Mouse (Mus musculus) stomach, postnatal 0 days (tissue): ENCODE results near the gene Nynrin. TPM values are rescaled to one million over a fixed set of nuclear protein-coding genes. Genes with fewer than 3 reads are reported as not detected.
A peak's percentile ranks its signal among the peaks of the same experiment; 100 is the strongest.

Experiments used
- ATAC-seq: fragments of 200-750 bp; cut with Nextera tagmentation; 2 replicates; pipeline ENCODE4 v1.8.0; 2017; ENCODE audit not compliant: low FRiP score, low TSS enrichment
- DNase-seq: peaks from one replicate; pipeline ENCODE4 v3.0.0-alpha.2; 2016; ENCODE audit warnings: low spot score
- H3K27ac ChIP-seq: fragments of 300-500 bp; sonication (generic); replicated peaks from 2 replicates; pipeline ENCODE4 v1.5.1; 2014; ENCODE audit warnings: mild to moderate bottlenecking, control low read depth
- H3K27me3 ChIP-seq: fragments of 300-500 bp; sonication (generic); 2 replicates; pipeline ENCODE4 v1.6.1; 2014; ENCODE audit warnings: low read length; ENCODE audit not compliant: control insufficient read depth, insufficient read depth
- H3K36me3 ChIP-seq: fragments of 300-500 bp; sonication (generic); 2 replicates; pipeline ENCODE4 v1.6.1; 2014; ENCODE audit warnings: low read length, mixed read lengths; ENCODE audit not compliant: control insufficient read depth, insufficient read depth
- H3K4me1 ChIP-seq: fragments of 300-500 bp; sonication (generic); replicated peaks from 2 replicates; pipeline ENCODE4 v1.6.1; 2014; ENCODE audit warnings: antibody characterized with exemption; ENCODE audit not compliant: control insufficient read depth, insufficient read depth
- H3K4me2 ChIP-seq: fragments of 300-500 bp; sonication (generic); replicated peaks from 2 replicates; pipeline ENCODE4 v1.6.1; 2014; ENCODE audit warnings: low read depth, mild to moderate bottlenecking, control low read depth, moderate library complexity
- H3K4me3 ChIP-seq: fragments of 300-500 bp; sonication (generic); 2 replicates; pipeline ENCODE4 v1.5.1; 2014; ENCODE audit warnings: low read depth, low read length, control low read depth
- H3K9ac ChIP-seq: fragments of 300-500 bp; sonication (generic); 2 replicates; pipeline ENCODE4 v1.6.1; 2014; ENCODE audit warnings: mild to moderate bottlenecking, low read length, control low read depth, mixed read lengths
- H3K9me3 ChIP-seq: fragments of 300-500 bp; sonication (generic); 2 replicates; pipeline ENCODE4 v1.6.1; 2016; ENCODE audit warnings: low read length; ENCODE audit not compliant: control insufficient read depth
- CTCF ChIP-seq: IDR thresholded peaks from 2 replicates; pipeline ENCODE4 v1.5.1; 2016; ENCODE audit warnings: antibody characterized with exemption, low read depth, mild to moderate bottlenecking, moderate library complexity
- EP300 ChIP-seq: optimal IDR thresholded peaks from 2 replicates; pipeline ENCODE3; 2016; ENCODE audit warnings: antibody characterized with exemption
- WGBS: fragments of 180-500 bp; shearing (Covaris S2); extraction: QIAGEN DNeasy Blood & Tissue Kit; methylation state at CpG from one replicate; pipeline ENCODE4 v1.1.7; 2014; 5-methylcytosine and 5-hydroxymethylcytosine counted together
- polyA plus RNA-seq: library from polyadenylated mRNA; unstranded; fragments of >200 nt; fragmentation: Nextera tagmentation; extraction: Ambion mirVana; gene quantifications from 2 replicates; pipeline ENCODE4 v1.2.1, GENCODE M21; 2015

The Nynrin gene
- polyA plus RNA-seq, 1 experiment from 2014 or later, result 2.8 TPM

DNA sequence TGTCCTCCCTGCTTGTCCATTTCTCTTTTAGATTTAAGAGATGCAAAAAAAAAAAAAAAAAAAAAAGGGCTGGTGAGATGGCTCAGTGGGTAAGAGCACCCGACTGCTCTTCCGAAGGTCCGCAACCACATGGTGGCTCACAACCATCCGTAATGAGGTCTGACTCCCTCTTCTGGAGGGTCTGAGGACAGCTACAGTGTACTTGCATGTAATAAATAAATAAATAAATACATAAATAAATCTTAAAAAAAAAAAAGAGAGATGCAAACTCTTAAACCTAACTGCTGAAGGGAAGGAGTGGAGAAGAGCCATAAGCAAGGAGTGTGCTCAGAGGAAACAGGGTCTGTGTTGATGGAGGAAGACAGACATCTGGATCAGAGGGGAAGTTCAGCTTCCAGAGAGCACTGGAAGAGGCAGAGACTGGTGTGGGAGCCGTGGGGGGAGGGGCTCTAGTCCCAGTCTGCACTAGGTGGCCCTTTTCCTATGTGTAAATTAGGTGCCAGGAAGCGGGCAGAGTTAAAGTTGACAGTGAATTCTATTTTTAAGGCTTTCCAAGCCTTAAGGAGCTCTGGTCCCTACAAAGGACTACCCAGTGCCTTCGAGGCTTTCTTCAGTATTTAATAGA is 24.6 kb downstream of the Nynrin start:
- no peak for TF ChIP-seq EP300
- peak; percentile 50 for TF ChIP-seq CTCF
- no peak overlapping the region for H3K4me3 ChIP-seq

DNA sequence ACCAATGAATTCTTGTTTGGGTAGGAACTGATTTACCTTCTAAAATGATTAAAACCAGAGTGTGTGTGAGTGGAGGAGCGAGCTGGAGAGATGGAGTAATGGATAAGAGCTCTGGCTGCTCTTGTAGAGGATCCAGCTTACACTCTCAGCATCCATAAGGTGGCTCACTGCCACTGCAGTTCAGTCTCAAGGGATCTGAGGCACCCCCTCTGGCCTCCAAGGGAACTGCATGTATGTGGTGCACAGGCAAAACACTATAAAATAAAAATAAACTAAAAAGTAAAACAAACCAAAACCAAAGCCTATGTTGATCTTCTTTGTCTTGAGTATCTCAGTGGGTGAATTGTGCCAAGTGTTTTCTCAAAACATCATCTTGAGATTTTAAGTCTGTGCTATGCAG is 25.8 kb downstream of the Nynrin start:
- ATAC-seq, result no peak

More for the DNA sequence above, 24.6 kb downstream of the Nynrin start:
- no peak overlapping the region for H3K27ac ChIP-seq
- H3K4me2 ChIP-seq, result no peak overlapping the region
- no peaks in the 10 kb centered on the region for H3K4me1 ChIP-seq
- no peaks in the 10 kb centered on the region for H3K36me3 ChIP-seq
- no peak for ATAC-seq
- no peak overlapping the region for H3K9ac ChIP-seq
- no peaks in the 10 kb centered on the region for H3K9me3 ChIP-seq
- DNase-seq, result no peak
- no peaks in the 10 kb centered on the region for H3K27me3 ChIP-seq
- WGBS, result 30% methylated on average over 7 of the region's 7 CpGs

DNA sequence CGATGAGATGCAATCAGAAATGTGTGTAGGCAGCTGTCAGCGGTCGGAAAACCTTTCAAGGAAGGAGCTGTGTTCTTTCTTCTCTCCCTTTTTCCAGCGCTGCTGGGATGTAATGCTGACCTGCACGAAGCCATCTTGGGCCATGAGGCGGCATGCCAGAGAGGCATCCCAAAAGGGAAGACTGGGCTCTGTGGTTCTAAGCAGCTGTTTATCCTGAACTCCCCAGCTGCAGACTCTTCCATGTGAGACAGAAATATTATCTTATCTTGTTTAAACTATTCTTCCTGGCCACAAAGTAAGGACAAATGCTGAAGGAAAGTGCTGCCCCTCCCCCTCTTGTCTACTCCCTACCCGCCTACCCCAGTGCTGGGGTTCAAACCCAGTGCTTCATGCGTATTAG is 27.2 kb downstream of the Nynrin start:
- Histone ChIP-seq H3K27ac (no peak overlapping the region), H3K4me3 (no peak overlapping the region), H3K4me2 (no peak overlapping the region), H3K36me3 (no peaks in the 10 kb centered on the region), H3K4me1 (peaks cover 2% of the 10 kb centered on the region; the same call in 1 of the 2 replicates), H3K27me3 (no peaks in the 10 kb centered on the region), H3K9me3 (no peaks in the 10 kb centered on the region), H3K9ac (no peak overlapping the region)
- ATAC-seq (no peak), DNase-seq (no peak)
- TF ChIP-seq CTCF, result no peak
- no peak for TF ChIP-seq EP300
- 71% methylated on average over 8 of the region's 8 CpGs for WGBS

More for the DNA sequence above, 25.8 kb downstream of the Nynrin start:
- peak; percentile 83 for DNase-seq
- H3K4me1 ChIP-seq, result peaks cover 2% of the 10 kb centered on the region; the same call in 1 of the 2 replicates
- no peak overlapping the region for H3K9ac ChIP-seq
- no peak overlapping the region for H3K4me2 ChIP-seq
- no peak overlapping the region for H3K27ac ChIP-seq
- H3K4me3 ChIP-seq, result no peak overlapping the region
- no peaks in the 10 kb centered on the region for H3K36me3 ChIP-seq
- no peaks in the 10 kb centered on the region for H3K27me3 ChIP-seq
- H3K9me3 ChIP-seq, result no peaks in the 10 kb centered on the region
- TF ChIP-seq CTCF (peak; percentile 94), EP300 (no peak)
- WGBS, result 44% methylated on average over 1 of the region's 1 CpGs

DNA sequence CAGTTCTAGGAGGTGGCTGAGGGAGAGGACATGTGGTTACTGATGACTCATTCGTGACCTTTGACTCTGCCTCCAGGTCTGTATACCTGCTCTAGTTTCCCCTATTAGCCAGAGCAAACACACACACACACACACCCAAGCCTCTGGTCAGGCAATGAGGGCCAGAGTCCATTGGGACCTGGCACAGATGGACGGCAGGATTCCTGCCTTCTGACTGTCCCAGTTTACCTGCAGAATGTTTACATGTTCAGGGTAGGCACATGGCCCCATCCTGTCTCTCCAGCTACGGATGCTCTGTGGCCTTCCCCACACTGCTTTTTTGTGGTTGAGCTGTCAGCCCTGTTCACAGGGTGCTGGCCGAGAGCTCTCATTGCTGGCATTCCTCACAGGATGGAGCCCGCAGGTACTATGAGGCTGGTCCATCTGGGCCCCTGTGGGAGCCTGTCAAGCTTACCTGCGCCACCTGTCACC is 28.4 kb downstream of the Nynrin start:
- DNase-seq, result peak; percentile 85
- TF ChIP-seq CTCF (no peak), EP300 (no peak)
- Histone ChIP-seq H3K4me1 (peaks cover 2% of the 10 kb centered on the region; the same call in 1 of the 2 replicates), H3K9ac (0 out of 2 replicates have a peak overlapping the region, but pooled peaks have one; percentile 27), H3K36me3 (peaks cover 5% of the 10 kb centered on the region), H3K4me3 (no peak overlapping the region), H3K9me3 (no peaks in the 10 kb centered on the region), H3K27ac (peak overlapping the region; percentile 86), H3K4me2 (no peak overlapping the region), H3K27me3 (no peaks in the 10 kb centered on the region)
- peak; percentile 88 for ATAC-seq
- 36% methylated on average over 6 of the region's 6 CpGs for WGBS

DNA sequence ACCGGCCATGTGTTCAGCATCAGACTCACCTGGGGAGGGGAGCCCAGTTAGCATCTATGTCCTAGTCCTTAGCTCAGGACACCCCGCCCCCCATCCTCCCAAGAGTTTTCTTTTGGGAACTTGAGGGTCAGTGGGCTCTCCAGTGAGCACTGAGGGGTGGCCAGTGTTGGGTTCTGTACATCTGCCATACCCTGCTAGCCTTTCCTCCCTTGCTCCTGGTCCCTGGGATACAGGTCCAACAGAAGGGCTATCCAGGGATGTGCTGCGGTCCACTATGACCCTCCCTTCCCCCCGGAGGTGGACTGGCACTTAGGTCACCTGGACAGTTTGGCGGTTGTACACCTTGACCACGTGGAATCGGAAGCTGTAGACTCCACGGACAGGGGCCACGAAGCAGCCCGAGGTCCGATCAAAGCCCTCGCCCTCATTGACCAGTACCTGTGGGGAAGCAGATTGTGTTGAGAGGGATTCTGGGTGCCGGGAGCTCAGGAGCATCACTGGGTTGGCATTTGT is 29.4 kb downstream of the Nynrin start:
- peak overlapping the region; percentile 86 for H3K27ac ChIP-seq
- no peak overlapping the region for H3K9ac ChIP-seq
- ATAC-seq, result no peak
- no peaks in the 10 kb centered on the region for H3K27me3 ChIP-seq
- H3K4me1 ChIP-seq, result peaks cover 2% of the 10 kb centered on the region; the same call in 1 of the 2 replicates
- no peak for TF ChIP-seq CTCF
- no peak for TF ChIP-seq EP300
- 93% methylated on average over 13 of the region's 13 CpGs for WGBS
- H3K9me3 ChIP-seq, result no peaks in the 10 kb centered on the region
- H3K4me3 ChIP-seq, result no peak overlapping the region
- H3K4me2 ChIP-seq, result no peak overlapping the region
- H3K36me3 ChIP-seq, result peaks cover 10% of the 10 kb centered on the region
- DNase-seq, result no peak

DNA sequence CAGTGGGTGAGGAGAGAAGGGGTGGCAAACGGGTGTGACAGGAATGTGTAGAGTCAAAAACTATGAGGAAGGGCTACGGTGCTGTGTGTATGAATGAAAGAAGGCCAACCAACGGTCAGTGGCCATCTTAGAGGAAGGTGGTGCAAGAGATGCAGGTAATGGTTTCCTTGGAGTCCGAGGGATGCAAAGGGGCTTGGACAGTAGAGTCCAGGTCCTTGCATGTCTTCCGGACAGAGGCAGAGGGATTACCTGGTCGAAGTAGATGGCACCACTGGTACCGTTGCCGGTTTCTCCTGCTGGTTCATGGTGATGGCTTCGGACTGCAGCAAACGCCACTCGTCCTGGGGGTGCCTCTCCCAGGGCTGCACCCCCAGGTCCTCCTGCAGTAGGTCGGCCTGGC is 29.9 kb downstream of the Nynrin start:
- Histone ChIP-seq H3K4me2 (no peak overlapping the region), H3K36me3 (peaks cover 10% of the 10 kb centered on the region), H3K4me3 (no peak overlapping the region), H3K27ac (peak overlapping the region; percentile 98), H3K9me3 (no peaks in the 10 kb centered on the region), H3K4me1 (peaks cover 2% of the 10 kb centered on the region; the same call in 1 of the 2 replicates), H3K9ac (no peak overlapping the region), H3K27me3 (no peaks in the 10 kb centered on the region)
- WGBS, result 83% methylated on average over 12 of the region's 12 CpGs
- DNase-seq (no peak), ATAC-seq (no peak)
- TF ChIP-seq CTCF, result no peak
- no peak for TF ChIP-seq EP300
